Mouse (Mus musculus): ENCODE data around the gene Elovl7. TPM values are rescaled to one million over a fixed set of nuclear protein-coding genes. Genes with fewer than 3 reads are reported as not detected.

Gene Elovl7
- 0.05 and 3.7 TPM in 2 replicates for total RNA-seq (2017)

DNA sequence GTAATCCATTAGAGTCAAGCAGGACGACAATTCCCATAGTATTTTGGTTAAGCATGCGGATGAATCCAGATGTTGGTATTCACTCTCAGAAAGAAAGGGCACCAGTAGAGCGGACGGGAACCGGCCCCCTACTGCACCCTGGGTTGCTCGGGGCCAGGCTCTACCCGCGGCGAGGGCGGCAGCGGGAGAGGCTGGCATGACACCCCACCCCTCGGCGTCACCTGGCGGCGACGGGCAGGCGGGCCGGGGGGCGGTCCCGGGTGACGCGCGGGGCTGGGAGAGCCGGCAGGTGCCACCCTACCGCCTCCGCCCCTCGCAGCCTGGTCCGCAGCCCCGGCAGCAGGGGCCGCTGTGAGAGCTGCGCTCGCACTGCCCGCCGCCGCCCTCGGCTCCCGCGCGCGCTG, at the start of gene Elovl7:
Gene Elovl7, plus strand, starts transcription at position 324 of the 404 bp plus-strand sequence.
- peak; percentile 90 for ATAC-seq (replicated peaks; ENCODE audit: low read depth, poor library complexity, severe bottlenecking)

- ATAC-seq (replicated peaks; ENCODE audit: low read depth, poor library complexity, severe bottlenecking), result no peak
Observed at GRCm38 (mm10) chr13:108164621-108165020, 49.6 kb upstream of the Elovl7 start.

- ATAC-seq (replicated peaks; ENCODE audit: low read depth, poor library complexity, severe bottlenecking), result peak; percentile 85
Observed at GRCm38 (mm10) chr13:108170002-108170401, 44.2 kb upstream of the Elovl7 start.

- ATAC-seq (replicated peaks; ENCODE audit: low read depth, poor library complexity, severe bottlenecking), result no peak
Observed at GRCm38 (mm10) chr13:108170511-108170910, 43.7 kb upstream of the Elovl7 start.

GRCm38 (mm10) chr13:108179618-108180017, 34.6 kb upstream of the Elovl7 start:
- peak; percentile 76 for ATAC-seq (replicated peaks; ENCODE audit: low read depth, poor library complexity, severe bottlenecking)

DNA sequence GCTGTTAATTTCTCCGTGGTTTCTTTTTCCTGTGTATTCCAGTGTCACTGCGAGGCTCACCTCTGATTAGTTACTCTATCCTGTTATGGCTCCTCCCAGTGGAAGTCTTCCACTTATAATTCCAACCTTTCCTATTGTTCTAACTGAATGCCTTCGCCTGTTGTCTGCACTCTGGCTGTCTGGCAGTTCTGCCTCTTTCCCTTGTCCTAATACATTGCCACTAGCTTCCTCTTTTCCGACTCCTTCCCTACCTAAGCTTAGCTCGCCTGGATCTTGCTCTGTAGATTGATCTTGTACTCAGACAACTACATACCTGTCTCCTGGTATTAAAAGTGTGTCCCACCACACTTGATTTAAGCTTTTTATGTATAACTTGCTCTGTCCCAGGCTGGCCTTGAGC, 33.4 kb upstream of the Elovl7 start:
- ATAC-seq (replicated peaks; ENCODE audit: low read depth, poor library complexity, severe bottlenecking), result peak; percentile 59

DNA sequence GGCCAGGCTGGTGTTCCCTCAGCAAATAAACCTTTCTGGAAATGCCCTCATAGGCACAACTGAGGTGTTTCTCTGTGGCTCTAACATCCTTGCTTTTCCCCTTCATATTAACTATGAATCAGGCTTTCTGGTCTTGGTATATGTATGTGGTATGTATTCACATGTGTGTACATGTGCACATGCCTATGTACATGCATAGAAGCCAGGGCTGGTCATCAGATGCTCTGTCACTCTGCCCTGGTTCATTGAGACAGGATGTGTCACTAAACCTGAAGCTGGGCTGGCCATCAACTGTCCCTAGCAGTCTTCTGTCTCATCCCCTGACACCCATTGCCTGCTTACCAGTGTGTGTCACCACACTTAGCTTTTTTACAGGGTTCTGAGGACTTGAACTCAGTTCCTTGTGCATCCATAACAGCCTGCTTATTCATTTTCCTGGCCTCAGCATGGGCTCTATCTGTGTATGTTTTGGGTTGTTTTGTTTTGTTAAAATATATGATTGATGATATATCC, 29.4 kb upstream of the Elovl7 start:
- no peak for ATAC-seq (replicated peaks; ENCODE audit: low read depth, poor library complexity, severe bottlenecking)

- ATAC-seq (replicated peaks; ENCODE audit: low read depth, poor library complexity, severe bottlenecking), result no peak
Observed at GRCm38 (mm10) chr13:108185530-108185929, 28.7 kb upstream of the Elovl7 start.

DNA sequence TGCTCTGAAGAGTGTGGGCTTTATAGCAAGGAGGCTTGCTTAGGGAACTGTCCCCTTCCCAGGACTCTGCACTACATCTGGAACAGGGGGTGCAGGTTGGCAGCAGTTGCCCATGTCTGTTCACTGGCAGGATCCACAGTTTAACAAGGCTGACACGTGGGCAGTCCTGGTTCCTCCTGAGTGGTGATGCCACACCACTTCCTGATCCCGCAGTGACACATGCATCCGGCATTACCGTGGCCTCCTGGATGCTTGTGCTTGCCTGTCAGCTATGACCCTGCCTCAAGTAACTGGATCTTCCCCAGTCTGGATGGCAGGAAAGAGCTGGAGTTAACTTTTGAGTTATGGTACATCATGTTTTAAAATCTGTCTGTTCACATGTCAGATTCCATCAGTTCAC, 26.2 kb upstream of the Elovl7 start:
- ATAC-seq (replicated peaks; ENCODE audit: low read depth, poor library complexity, severe bottlenecking), result 0 out of 2 replicates have a peak, but pooled peaks have one; percentile 19

GRCm38 (mm10) chr13:108191074-108191720, 23.0 kb upstream of the Elovl7 start:
- peak; percentile 99 for ATAC-seq (replicated peaks; ENCODE audit: low read depth, poor library complexity, severe bottlenecking)

DNA sequence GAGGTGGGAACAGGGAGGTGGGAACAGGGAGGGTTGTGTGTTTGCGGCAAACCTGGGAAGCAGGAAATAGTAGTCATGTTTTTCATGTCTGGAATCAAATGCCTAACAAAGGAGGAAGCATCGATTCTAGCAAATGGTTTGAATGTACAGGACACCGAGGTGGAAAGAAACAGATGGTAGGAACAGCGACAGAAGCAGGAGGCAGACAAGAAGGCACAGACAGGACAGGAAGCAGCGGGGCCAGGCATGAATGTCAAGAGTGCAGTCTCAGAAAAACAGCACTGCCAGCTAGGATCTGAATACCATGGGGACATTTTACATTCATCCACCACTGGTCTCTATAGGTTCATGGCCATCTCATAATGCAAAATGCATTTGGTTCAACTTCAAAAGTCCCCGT, 18.7 kb upstream of the Elovl7 start:
- no peak for ATAC-seq (replicated peaks; ENCODE audit: low read depth, poor library complexity, severe bottlenecking)

GRCm38 (mm10) chr13:108204857-108205256, 9.3 kb upstream of the Elovl7 start:
- no peak for ATAC-seq (replicated peaks; ENCODE audit: low read depth, poor library complexity, severe bottlenecking)

DNA sequence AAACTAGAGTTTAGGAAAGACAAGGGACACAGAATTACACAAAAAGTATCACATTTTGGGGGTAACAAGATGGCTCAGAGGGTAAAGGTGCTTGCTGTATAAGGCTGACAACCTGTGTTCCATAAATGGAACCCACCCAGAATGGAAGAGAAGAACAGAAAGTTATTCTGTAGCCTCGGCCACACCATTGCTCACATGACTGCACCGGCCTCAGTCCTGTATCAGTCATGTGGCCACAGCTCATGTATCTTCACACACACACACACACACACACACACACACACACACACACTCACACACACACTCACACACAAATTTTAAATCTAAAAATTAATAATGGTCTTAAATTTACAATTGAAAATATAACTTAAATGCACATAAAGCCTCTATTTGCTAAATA, 6.8 kb upstream of the Elovl7 start:
- ATAC-seq (replicated peaks; ENCODE audit: low read depth, poor library complexity, severe bottlenecking), result no peak

GRCm38 (mm10) chr13:108208090-108208489, 6.1 kb upstream of the Elovl7 start:
- no peak for ATAC-seq (replicated peaks; ENCODE audit: low read depth, poor library complexity, severe bottlenecking)

- ATAC-seq (replicated peaks; ENCODE audit: low read depth, poor library complexity, severe bottlenecking), result no peak
Observed at GRCm38 (mm10) chr13:108210960-108211359, 3.2 kb upstream of the Elovl7 start.

DNA sequence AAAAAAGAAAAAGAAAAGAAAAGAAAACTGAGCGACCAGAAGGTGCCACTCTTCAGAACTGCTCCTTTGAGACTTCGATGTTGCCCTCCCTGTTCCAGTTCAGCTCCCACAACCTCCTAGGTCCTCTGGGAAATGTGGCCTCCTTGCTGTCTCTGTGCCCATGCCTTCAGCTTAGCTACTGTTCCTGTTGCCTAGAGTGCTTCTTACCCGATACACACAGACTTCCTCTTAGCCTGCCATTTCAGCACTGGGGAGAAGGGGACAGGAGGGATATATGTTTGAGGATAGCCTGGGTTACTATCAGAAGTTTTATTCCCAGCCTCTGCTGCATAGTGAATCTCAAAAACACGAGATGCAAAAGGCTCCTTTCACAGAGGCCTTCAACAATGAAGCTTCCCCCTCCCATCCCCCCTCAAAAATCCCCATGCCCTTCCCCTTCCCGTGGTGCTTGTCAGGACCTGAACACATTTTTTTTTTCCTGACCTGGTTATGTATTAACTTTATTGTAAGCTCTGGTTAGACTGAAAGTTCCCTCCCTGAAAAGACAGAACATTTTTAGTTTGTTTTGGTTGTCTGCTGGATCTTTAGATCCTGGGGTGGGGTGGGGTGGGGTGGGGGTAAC, 1.7 kb upstream of the Elovl7 start:
- no peak for ATAC-seq (replicated peaks; ENCODE audit: low read depth, poor library complexity, severe bottlenecking)

GRCm38 (mm10) chr13:108214485-108215107, 392 bp downstream of the Elovl7 start:
- peak; percentile 7 for ATAC-seq (replicated peaks; ENCODE audit: low read depth, poor library complexity, severe bottlenecking)

GRCm38 (mm10) chr13:108215231-108215780, 1.1 kb downstream of the Elovl7 start:
- ATAC-seq (replicated peaks; ENCODE audit: low read depth, poor library complexity, severe bottlenecking), result 0 out of 2 replicates have a peak, but pooled peaks have one; percentile 9

DNA sequence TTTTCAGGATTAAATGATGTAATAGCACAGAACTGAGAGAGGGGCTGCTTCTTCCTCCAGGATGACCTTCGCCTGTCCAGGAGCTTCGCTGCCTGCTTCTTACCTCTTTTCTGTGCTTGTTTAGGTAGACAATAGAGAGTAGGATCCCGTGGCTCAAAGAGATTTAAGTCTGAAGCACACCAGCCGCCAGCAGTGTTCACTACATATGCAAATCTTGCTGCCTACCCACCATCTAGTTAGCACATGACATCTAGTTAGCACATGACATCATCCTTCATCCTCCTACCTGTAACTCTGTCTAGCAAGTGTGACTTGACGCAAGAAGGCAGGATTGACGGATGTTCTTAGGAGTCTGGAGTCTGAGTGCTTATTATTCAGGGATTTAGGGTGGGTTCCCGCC, 5.6 kb downstream of the Elovl7 start:
- ATAC-seq (replicated peaks; ENCODE audit: low read depth, poor library complexity, severe bottlenecking), result no peak

DNA sequence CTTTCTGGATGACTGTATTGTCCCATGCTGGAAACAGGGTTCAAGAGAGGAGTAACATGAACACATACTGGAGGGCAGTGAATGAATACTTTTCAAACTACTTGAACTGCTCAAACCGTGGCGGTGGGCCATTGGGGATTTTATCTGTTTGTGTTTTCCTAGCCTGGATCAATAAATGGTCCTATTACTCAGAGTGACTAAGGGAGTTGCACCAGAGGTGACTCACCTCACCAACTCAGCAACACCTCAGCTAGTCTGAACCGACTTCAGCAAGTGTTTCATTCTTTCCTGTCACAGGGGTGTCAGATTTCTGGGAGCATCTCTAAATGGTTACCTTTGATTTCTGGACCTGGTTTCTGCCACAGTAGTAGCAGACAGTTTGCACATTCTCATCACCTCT, 15.0 kb downstream of the Elovl7 start:
- no peak for ATAC-seq (replicated peaks; ENCODE audit: low read depth, poor library complexity, severe bottlenecking)
